Mouse (Mus musculus) C2C12 (cell line): ENCODE measurements around the gene Eif4h.

Experiments
- CEBPB ChIP-seq: IDR thresholded peaks from one replicate; pipeline ENCODE4 v1.6.1; 2011; ENCODE audit warnings: low read depth, mild to moderate bottlenecking, control low read depth, moderate library complexity
- CTCF ChIP-seq: IDR thresholded peaks from one replicate; pipeline ENCODE4 v1.5.1; 2011; ENCODE audit not compliant: control insufficient read depth, insufficient read depth, insufficient read length
- MAX ChIP-seq: IDR thresholded peaks from one replicate; pipeline ENCODE4 v1.6.1; 2011; ENCODE audit warnings: mild to moderate bottlenecking, control low read depth
- USF1 ChIP-seq: IDR thresholded peaks from one replicate; pipeline ENCODE4 v1.6.1; 2011; ENCODE audit warnings: low read depth, mild to moderate bottlenecking, control low read depth, moderate library complexity

- TF ChIP-seq CEBPB (no peak), CTCF (no peak), USF1 (no peak), MAX (no peak)
Observed at GRCm38 (mm10) chr5:134683813-134684212, 44.5 kb upstream of the Eif4h start.
